Mouse (Mus musculus) adrenal gland, adult 10 weeks (tissue): ENCODE results near the gene Prl3d2. TPM values are rescaled to one million over a fixed set of nuclear protein-coding genes. Genes with fewer than 3 reads are reported as not detected.

ENCODE experiments used
- polyA plus RNA-seq: library from polyadenylated mRNA; stranded (reverse); fragments of 350-450 nt; fragmentation: Illumina TruSeq; extraction: RNeasy Lipid Tissue Mini Kit (QIAGEN cat#74804); gene quantifications from one replicate; pipeline ENCODE4 v1.2.3, GENCODE M21; 2014; ENCODE audit warnings: low read depth, low replicate concordance

Gene Prl3d2
- polyA plus RNA-seq = not detected

DNA sequence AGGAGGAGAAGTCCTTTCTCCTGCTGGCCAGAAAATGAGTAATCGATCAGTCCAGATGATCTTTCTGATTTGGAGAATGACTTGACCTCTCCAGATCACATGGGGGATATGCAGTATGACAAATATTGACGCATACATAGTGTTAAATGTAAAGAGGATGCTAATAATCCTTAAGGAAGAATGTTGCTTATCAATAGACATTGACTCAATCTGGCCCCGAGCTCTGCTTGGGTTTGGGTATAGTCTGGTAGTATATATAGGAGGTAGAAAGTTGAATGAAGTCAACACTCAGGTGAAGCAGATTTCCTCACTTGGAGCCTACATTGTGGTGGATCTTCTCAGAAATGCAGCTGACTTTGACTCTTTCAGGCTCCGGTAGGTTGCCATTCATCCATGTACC is at the start of gene Prl3d2:
Gene Prl3d2 (plus strand): TSS at position 301 of the 400 bp plus-strand sequence.

DNA sequence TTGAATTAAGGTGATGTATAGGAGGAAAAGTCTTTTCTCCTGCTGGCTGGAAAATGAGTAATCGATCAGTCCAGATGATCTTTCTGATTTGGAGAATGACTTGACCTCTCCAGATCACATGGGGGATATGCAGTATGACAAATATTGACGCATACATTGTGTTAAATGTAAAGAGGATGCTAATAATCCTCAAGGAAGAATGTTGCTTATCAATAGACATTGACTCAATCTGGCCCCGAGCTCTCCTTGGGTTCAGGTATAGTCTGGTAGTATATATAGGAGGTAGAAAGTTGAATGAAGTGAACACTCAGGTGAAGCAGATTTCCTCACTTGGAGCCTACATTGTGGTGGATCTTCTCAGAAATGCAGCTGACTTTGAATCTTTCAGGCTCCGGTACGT is 27.6 kb upstream of the Prl3d2 start, which contains the start of gene Prl3d1:
Gene Prl3d1 (plus strand): TSS at position 301 of the 400 bp plus-strand sequence.

DNA sequence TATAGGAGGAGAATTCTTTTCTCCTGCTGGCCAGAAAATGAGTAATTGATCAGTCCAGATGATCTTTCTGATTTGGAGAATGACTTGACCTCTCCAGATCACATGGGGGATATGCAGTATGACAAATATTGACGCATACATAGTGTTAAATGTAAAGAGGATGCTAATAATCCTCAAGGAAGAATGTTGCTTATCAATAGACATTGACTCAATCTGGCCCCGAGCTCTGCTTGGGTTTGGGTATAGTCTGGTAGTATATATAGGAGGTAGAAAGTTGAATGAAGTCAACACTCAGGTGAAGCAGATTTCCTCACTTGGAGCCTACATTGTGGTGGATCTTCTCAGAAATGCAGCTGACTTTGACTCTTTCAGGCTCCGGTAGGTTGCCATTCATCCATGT is 35.0 kb downstream of the Prl3d2 start, which contains the start of gene Prl3d3:
Gene Prl3d3 (plus strand): TSS at position 301 of the 400 bp plus-strand sequence.

Other genes starting within 250 kb of the Prl3d2 start
- not detected for gene Prl, start 64.1 kb upstream of the Prl3d2 start, polyA plus RNA-seq
- gene Prl3d1, start 27.5 kb upstream of the Prl3d2 start, polyA plus RNA-seq = not detected
- gene Prl3d3, start 35.1 kb downstream of the Prl3d2 start, polyA plus RNA-seq = not detected
- not detected for gene Prl3c1, start 75.0 kb downstream of the Prl3d2 start, polyA plus RNA-seq
- not detected for gene Prl3b1, start 120.1 kb downstream of the Prl3d2 start, polyA plus RNA-seq
- gene Prl3a1, start 137.7 kb downstream of the Prl3d2 start, polyA plus RNA-seq = not detected
- gene Prl6a1, start 190.9 kb downstream of the Prl3d2 start, polyA plus RNA-seq = not detected
- 43.7 TPM for gene Prl8a2, start 224.0 kb downstream of the Prl3d2 start, polyA plus RNA-seq